Mouse (Mus musculus) stomach, embryonic 16.5 days (tissue): ENCODE results near the gene Grk5. TPM values are rescaled to one million over a fixed set of nuclear protein-coding genes. Genes with fewer than 3 reads are reported as not detected.

Experiments used
- ATAC-seq: fragments of 200-750 bp; cut with Nextera tagmentation; 2 replicates; pipeline ENCODE4 v1.8.0; 2017; ENCODE audit warnings: moderate number of reproducible peaks, moderate TSS enrichment; ENCODE audit not compliant: insufficient read depth, low FRiP score
- H3K27ac ChIP-seq: fragments of 300-500 bp; sonication (generic); 2 replicates; pipeline ENCODE4 v1.5.1; 2014; ENCODE audit warnings: low read length
- H3K27me3 ChIP-seq: fragments of 300-500 bp; sonication (generic); 2 replicates; pipeline ENCODE4 v1.6.1; 2014; ENCODE audit warnings: low read length, control low read depth, mixed read lengths; ENCODE audit not compliant: control insufficient read depth, insufficient read depth
- H3K36me3 ChIP-seq: fragments of 300-500 bp; sonication (generic); 2 replicates; pipeline ENCODE4 v1.6.1; 2014; ENCODE audit warnings: low read length; ENCODE audit not compliant: control insufficient read depth, insufficient read depth
- H3K4me1 ChIP-seq: fragments of 300-500 bp; sonication (generic); 2 replicates; pipeline ENCODE4 v1.6.1; 2014; ENCODE audit warnings: low read length, control low read depth, mixed read lengths; ENCODE audit not compliant: control insufficient read depth, insufficient read depth
- H3K4me2 ChIP-seq: fragments of 300-500 bp; sonication (generic); 2 replicates; pipeline ENCODE4 v1.6.1; 2014; ENCODE audit warnings: low read depth, low read length, mixed read lengths
- H3K4me3 ChIP-seq: fragments of 300-500 bp; sonication (generic); replicated peaks from 2 replicates; pipeline ENCODE4 v1.5.1; 2014; ENCODE audit warnings: mild to moderate bottlenecking, low read length
- H3K9ac ChIP-seq: fragments of 300-500 bp; sonication (generic); 2 replicates; pipeline ENCODE4 v1.6.1; 2014; ENCODE audit warnings: low read length
- H3K9me3 ChIP-seq: fragments of 300-500 bp; sonication (generic); replicated peaks from 2 replicates; pipeline ENCODE4 v1.6.1; 2016; ENCODE audit warnings: low read length, control low read depth; ENCODE audit not compliant: control insufficient read depth
- WGBS: fragments of 180-500 bp; shearing (Covaris S2); extraction: QIAGEN DNeasy Blood & Tissue Kit; methylation state at CpG from one replicate; pipeline ENCODE4 v1.1.7; 2014; 5-methylcytosine and 5-hydroxymethylcytosine counted together
- polyA plus RNA-seq: library from polyadenylated mRNA; unstranded; fragments of >200 nt; fragmentation: Nextera tagmentation; extraction: Ambion mirVana; gene quantifications from 2 replicates; pipeline ENCODE4 v1.2.1, GENCODE M21; 2015

Gene Grk5
- polyA plus RNA-seq, 1 experiment from 2014 or later = 3.4 TPM

DNA sequence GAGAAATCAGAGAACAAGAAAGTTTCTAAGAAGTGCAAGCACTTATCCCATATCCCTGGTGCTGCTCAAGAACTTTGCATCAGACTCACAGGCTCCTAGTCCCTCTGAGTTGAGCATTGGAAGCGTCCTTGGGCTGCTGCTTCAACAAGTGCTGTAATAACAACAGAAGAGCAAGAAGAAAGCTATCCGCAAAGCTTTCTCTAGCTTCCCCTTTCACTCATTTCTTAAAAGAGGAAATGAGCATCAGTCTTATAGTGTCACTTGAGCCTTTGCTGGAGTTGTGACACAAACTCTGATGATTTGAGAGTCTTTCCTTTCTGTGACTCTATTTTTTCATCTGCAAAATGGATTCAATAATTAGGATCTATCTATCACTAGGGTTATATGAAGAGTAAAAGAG lies 92.3 kb downstream of the Grk5 start:
- Histone ChIP-seq H3K9me3 (no peaks in the 10 kb centered on the region), H3K27me3 (no peaks in the 10 kb centered on the region), H3K4me2 (no peak overlapping the region), H3K9ac (no peak overlapping the region), H3K27ac (no peak overlapping the region), H3K36me3 (no peaks in the 10 kb centered on the region), H3K4me1 (no peaks in the 10 kb centered on the region), H3K4me3 (no peak overlapping the region)
- no peak for ATAC-seq
- WGBS = 77% methylated on average over 2 of the region's 2 CpGs

DNA sequence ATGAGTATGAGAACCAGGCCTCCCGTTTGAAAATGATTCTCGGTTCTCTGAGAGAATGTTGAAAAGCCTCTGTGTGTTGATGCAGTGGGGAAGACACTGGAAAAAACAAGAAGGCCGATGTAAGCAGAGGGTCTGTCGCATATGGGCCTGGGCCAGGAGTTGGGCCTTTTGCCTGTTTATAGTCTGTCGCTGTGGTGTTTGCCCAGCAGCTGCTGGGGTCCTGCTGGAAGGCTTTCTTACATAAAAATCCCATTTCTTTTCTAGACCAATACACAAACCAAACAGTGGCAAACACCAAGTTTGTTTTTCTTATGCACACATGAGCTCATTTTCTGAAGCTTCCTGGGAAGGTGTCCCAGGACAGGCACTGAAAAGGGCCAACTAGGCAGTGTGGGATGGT lies 100.2 kb downstream of the Grk5 start:
- Histone ChIP-seq H3K9me3 (no peaks in the 10 kb centered on the region), H3K4me3 (no peak overlapping the region), H3K27ac (no peak overlapping the region), H3K9ac (no peak overlapping the region), H3K36me3 (no peaks in the 10 kb centered on the region), H3K4me1 (no peaks in the 10 kb centered on the region), H3K4me2 (no peak overlapping the region), H3K27me3 (no peaks in the 10 kb centered on the region)
- no peak for ATAC-seq
- 68% methylated on average over 5 of the region's 5 CpGs for WGBS

DNA sequence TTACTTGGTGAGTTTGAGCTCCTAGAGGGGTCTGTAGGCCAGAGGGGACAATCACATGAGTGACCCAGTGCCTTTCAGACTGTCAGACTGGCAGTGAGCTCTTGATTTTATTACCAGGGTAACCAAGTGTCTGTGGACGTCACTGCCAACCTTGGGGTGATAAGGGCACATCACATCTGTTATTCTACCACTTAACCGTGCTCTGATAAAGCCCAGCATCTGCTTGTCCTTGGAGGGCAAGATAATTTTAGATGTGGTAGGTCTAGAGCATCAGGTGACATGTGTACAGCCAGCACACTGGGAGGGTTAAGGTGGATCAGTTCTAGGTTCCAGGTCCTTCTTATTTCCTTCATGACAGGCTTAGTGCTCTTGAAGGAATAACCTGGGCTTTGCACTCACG lies 104.7 kb downstream of the Grk5 start:
- Histone ChIP-seq H3K9me3 (no peaks in the 10 kb centered on the region), H3K27me3 (no peaks in the 10 kb centered on the region), H3K27ac (no peak overlapping the region), H3K4me2 (no peak overlapping the region), H3K4me3 (no peak overlapping the region), H3K36me3 (no peaks in the 10 kb centered on the region), H3K9ac (no peak overlapping the region), H3K4me1 (no peaks in the 10 kb centered on the region)
- no peak for ATAC-seq
- WGBS = 60% methylated on average over 3 of the region's 3 CpGs

DNA sequence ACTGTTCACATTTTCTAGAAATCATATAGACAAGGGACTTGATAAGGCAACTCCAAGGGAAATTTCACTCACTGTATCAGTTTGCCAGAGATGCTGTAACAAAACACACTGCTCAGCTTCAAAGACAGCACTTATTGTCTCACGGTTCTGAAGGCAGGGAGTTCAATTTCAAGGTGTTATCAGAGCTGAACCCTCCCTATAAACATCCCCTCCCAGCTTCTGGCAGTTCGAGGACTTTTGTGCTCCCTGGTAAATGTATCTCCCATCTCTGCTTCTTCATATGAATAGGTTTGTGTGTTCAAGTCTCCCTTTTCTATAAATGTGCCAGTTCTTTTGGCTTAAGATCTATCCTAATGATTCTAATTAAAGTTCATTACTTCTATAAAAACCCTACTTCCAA lies 105.3 kb downstream of the Grk5 start:
- H3K36me3 ChIP-seq = no peaks in the 10 kb centered on the region
- H3K9ac ChIP-seq = no peak overlapping the region
- H3K4me1 ChIP-seq = no peaks in the 10 kb centered on the region
- 57% methylated on average over 2 of the region's 2 CpGs for WGBS
- H3K9me3 ChIP-seq = no peaks in the 10 kb centered on the region
- no peak overlapping the region for H3K4me2 ChIP-seq
- H3K27me3 ChIP-seq = no peaks in the 10 kb centered on the region
- H3K27ac ChIP-seq = no peak overlapping the region
- ATAC-seq = no peak
- H3K4me3 ChIP-seq = no peak overlapping the region

- Histone ChIP-seq H3K27me3 (no peaks in the 10 kb centered on the region), H3K27ac (no peak overlapping the region), H3K4me1 (no peaks in the 10 kb centered on the region), H3K4me3 (no peak overlapping the region), H3K36me3 (no peaks in the 10 kb centered on the region), H3K9me3 (no peaks in the 10 kb centered on the region), H3K9ac (no peak overlapping the region), H3K4me2 (no peak overlapping the region)
- no peak for ATAC-seq
- 83% methylated on average over 4 of the region's 4 CpGs for WGBS
Measured at GRCm38 (mm10) chr19:60997784-60998183, 108.2 kb downstream of the Grk5 start.

GRCm38 (mm10) chr19:60999652-61000051 lies 110.1 kb downstream of the Grk5 start:
- Histone ChIP-seq H3K9ac (no peak overlapping the region), H3K4me3 (no peak overlapping the region), H3K4me2 (no peak overlapping the region), H3K27me3 (no peaks in the 10 kb centered on the region), H3K27ac (no peak overlapping the region), H3K36me3 (no peaks in the 10 kb centered on the region), H3K9me3 (no peaks in the 10 kb centered on the region), H3K4me1 (no peaks in the 10 kb centered on the region)
- ATAC-seq = no peak
- 50% methylated on average over 2 of the region's 2 CpGs for WGBS

- Histone ChIP-seq H3K4me2 (no peak overlapping the region), H3K9me3 (no peaks in the 10 kb centered on the region), H3K4me3 (no peak overlapping the region), H3K4me1 (no peaks in the 10 kb centered on the region), H3K27me3 (no peaks in the 10 kb centered on the region), H3K9ac (no peak overlapping the region), H3K27ac (no peak overlapping the region), H3K36me3 (no peaks in the 10 kb centered on the region)
- no peak for ATAC-seq
- 96% methylated on average over 2 of the region's 2 CpGs for WGBS
Measured at GRCm38 (mm10) chr19:61000958-61001357, 111.4 kb downstream of the Grk5 start.

DNA sequence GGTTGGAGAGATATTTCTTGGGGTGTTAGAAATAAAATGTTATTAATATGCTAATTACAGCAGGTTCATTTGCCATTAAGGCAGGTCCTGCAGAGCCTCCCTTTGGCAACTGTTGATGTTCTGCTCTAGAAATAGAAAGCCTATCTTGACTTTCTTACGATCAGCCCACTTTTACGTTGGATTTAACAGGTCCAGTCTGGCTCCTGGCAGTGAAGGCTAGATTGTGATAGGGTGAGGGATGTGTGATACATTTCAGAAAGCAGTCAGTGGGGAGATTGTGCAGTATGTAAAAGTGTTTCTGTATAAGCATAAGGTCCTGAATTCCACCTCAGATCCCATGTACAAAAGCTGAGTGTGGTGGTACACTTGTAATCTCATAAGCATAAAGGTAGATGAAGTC lies 119.7 kb downstream of the Grk5 start:
- H3K9me3 ChIP-seq = no peaks in the 10 kb centered on the region

DNA sequence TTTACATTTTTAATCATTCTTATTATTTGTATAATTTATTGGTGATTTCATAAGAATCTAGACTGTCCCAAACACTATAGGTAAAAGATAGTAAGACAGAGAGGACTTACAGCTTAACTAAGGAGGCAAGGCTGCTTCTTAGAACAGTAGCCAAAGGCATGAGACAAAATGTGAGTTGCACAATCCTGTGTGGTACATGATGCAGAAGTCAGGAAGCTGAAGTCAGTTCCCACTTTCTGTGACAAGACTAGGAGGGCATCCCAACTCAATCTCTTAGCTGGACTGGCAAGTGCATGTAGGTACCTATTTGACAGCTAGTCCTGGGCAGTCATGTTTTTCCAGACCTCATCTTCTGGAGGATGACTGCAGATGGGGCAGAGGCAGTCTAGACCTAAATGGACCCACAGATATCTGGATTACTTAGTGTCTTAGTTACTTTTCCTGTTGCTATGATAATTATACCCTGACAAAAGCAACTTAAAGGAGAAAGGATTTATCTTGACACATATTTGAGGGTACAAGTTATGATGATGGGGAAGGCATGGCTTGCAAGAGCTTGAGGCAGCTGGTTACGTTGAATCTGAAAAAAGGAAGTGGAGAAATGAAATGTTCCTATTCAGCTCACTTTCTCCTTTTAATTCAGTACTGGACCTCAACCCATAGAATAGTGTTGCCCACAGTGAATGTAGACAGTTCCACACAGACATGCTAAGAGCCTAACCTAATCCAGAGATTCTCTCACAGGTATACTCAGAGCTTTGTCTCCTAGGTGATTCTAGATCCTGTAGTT lies 128.1 kb downstream of the Grk5 start:
- H3K27me3 ChIP-seq = no peaks in the 10 kb centered on the region
- H3K4me2 ChIP-seq = no peak overlapping the region
- 77% methylated on average over 1 of the region's 1 CpGs for WGBS
- no peaks in the 10 kb centered on the region for H3K9me3 ChIP-seq
- no peaks in the 10 kb centered on the region for H3K36me3 ChIP-seq
- no peak overlapping the region for H3K4me3 ChIP-seq
- ATAC-seq = no peak
- peaks cover 13% of the 10 kb centered on the region for H3K4me1 ChIP-seq
- no peak overlapping the region for H3K27ac ChIP-seq
- no peak overlapping the region for H3K9ac ChIP-seq

More for the DNA sequence above, 119.7 kb downstream of the Grk5 start:
- no peak overlapping the region for H3K27ac ChIP-seq
- no peaks in the 10 kb centered on the region for H3K36me3 ChIP-seq
- no peak for ATAC-seq
- WGBS = 79% methylated on average over 2 of the region's 2 CpGs
- no peaks in the 10 kb centered on the region for H3K27me3 ChIP-seq
- no peak overlapping the region for H3K4me3 ChIP-seq
- no peaks in the 10 kb centered on the region for H3K4me1 ChIP-seq
- H3K4me2 ChIP-seq = no peak overlapping the region
- no peak overlapping the region for H3K9ac ChIP-seq
